Mouse (Mus musculus) erythroblast, adult 5-6 weeks (primary cell): ENCODE measurements around the gene Atp6v1a. TPM values are rescaled to one million over a fixed set of nuclear protein-coding genes. Genes with fewer than 3 reads are reported as not detected.

Experiments used
- ATAC-seq: replicated peaks from 2 replicates; pipeline ENCODE4 v1.8.0; 2016; ENCODE audit warnings: moderate number of reproducible peaks, mild to moderate bottlenecking, moderate TSS enrichment, inconsistent platforms; ENCODE audit not compliant: poor library complexity, low FRiP score, severe bottlenecking
- total RNA-seq, 2 experiments: library from RNA; stranded (forward) in 1 of 2; stranded (reverse) in 1 of 2; fragments of 150-400 nt in 1 of 2; fragments of 200-764, 138-1000 nt in 1 of 2; gene quantifications; 2 replicates each; pipeline versions ENCODE4 v1.2.3 to v1.2.4; 2015 to 2017; ENCODE audit warnings: low replicate concordance in 2 of 2

Gene Atp6v1a
- total RNA-seq (2015; ENCODE audit: low replicate concordance) (13.0 and 24.0 TPM in 2 replicates), total RNA-seq (2017; ENCODE audit: low replicate concordance) (14.2 and 23.6 TPM in 2 replicates)

DNA sequence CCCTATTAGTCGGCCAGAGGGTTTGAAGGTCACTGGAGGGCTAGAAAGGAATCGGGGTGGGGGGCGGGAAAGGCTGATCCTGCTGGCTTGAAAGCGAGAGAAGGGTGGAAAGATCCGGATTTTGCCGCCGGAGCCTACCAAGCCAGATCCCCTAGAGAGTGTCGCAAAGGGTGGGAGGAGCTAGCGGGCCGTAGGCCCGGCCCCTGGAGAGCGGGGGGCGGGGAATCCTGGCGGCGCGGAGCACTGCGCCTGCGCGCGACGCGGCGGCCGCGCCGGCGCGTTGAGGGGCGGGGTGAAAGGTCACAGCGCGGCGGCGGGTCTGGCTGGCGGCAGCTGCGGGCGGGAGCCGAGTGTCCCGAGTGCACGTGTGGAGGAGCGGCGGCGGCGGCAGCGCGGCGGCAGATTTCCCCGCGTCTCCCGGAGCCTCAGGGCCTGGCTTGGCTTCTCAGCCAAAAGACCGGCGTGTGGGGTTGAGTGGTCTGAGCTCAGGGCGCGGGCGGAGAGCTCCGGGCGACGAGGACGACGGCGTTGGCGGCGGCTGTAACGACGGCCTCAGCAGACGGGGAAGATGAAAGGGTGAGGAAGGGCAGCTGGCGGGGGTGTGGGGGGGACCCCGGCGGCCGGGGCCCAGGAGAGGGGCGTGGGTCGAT is at the start of gene Atp6v1a, which contains the start of gene Naa50:
Gene Atp6v1a, minus strand, starts transcription at position 170 of the 650 bp plus-strand sequence.
Gene Naa50, plus strand, starts transcription at position 295 of the 650 bp plus-strand sequence.
- ATAC-seq = peak; percentile 63

DNA sequence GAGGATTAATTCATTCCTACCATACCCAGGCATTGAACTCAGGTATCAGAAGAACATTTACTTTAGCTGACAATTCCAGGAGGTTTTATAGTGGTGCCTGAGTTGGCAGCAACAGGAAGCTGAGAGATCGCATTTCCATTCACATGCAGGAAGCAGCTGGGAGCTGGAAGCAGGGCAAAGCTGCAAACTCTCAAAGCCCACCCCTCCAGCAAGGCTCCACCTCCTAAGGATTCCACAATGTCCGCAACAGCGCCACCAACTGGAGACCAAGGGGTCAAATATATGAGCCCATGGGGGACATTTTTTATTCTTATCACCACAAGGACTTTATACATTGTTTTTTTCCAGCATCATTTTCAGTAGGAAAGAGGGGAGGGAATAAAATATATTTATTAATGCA is 49.3 kb upstream of the Atp6v1a start:
- no peak for ATAC-seq

DNA sequence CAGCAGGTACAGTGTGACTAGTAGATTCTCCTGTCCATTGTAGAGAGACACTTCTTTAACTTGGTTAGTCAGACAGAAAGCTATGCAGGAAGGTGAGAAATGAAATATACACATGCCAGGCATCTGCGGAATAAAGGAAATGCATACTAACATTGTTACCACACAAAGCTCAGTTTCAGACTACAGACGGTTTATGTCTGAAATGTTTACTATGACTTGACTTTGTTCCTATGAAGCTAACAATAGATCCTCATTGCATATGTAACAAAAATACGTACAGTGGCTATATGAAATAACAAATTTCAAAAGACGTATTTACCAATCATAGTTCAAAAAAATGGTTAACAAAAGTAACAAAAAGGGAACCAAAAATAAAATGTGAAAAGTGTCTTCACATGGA is 47.7 kb upstream of the Atp6v1a start:
- ATAC-seq = no peak

DNA sequence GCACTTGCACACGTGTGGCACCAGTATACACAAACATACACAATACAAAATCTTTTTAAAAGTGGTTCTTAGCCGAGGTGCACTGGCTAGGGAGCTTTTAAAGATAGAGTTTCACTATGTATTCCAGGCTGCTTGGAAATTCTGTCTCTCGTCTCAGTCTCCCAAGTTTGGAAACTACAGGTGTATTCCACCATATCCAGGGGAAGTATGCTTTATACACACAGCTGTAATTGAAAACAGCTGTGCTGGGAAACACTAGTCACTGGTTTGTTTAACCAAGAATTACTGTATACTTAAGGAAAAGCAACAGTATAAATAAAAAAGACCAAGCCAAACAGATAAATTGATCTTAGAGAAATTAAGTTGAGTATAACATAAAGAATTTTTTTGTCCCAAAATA is 45.3 kb upstream of the Atp6v1a start:
- no peak for ATAC-seq

DNA sequence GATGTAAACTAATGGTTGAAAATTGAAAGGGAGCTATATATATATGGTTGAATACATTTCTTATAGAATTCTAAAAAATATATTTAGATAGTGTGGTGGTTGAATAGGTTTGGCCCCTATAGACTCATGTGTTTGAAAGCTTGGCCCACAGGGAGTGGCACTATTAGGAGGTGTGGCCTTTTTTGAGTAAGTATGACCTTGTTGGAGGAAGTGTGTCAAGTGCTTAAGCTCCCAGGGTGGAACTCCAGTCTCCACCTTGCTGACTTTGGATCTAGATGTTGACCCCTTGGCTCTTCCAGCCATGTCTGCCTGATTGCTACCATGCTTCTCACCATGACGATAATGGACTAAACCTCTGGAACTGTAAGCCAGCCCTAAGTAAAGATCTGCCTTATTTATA is 43.1 kb upstream of the Atp6v1a start:
- no peak for ATAC-seq

DNA sequence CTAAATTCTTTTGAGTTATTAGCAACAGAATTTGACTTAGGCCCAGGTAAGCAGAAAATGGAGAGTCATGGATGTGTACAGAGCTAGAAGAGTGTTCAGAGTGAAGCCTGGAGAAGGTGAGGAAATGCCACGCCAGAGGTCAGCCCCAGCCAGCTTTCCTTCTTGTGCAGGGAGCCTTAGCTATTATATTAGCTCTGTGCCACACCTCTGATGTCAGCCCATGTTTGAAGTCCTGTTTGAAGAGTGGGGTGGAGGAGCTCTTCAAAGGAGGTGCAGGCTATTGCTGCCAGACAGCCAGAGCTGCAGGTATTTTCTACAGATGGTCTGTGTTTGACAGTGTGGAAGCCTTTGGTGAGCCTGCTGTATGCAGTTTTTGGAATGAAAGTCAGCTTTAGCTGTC is 39.0 kb upstream of the Atp6v1a start:
- ATAC-seq = no peak

DNA sequence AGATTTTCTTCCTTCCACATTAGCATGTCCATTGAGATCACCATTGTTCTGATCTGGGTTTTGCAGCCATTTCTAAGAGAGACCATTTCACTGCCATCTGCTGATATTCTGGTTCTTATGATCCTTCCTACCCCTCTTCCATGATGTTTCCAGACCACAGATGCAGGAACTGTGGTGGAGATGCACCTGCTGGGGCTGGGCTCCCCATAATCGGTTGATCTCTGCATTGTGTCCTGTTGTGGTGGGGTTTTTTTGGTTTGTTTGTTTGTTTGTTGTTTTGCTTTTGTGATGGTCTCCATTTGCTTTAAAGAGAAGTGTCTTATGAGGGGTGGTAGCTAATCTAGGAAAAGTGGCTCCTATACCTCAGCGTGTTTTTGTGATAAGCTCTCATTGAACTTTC is 37.0 kb upstream of the Atp6v1a start:
- ATAC-seq = no peak

DNA sequence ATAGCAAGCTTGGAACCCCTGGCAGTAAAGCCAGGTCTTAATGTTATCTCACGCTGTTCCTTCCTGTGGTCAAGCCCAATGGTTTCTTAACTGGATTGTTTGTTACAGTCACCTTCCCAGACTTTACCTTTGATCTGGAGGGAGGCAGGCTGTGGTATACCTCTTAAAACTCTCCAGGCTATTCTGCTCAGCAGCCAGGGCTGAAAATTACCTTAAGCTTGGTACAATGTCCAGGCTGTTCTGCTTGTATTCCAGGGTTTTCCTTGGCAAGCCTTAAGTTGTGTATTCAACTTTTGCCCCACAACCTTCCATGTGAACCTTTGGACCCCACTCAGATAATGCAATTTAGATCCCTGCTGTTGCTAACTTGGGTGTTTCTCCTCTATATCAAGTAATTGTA is 35.5 kb upstream of the Atp6v1a start:
- no peak for ATAC-seq

DNA sequence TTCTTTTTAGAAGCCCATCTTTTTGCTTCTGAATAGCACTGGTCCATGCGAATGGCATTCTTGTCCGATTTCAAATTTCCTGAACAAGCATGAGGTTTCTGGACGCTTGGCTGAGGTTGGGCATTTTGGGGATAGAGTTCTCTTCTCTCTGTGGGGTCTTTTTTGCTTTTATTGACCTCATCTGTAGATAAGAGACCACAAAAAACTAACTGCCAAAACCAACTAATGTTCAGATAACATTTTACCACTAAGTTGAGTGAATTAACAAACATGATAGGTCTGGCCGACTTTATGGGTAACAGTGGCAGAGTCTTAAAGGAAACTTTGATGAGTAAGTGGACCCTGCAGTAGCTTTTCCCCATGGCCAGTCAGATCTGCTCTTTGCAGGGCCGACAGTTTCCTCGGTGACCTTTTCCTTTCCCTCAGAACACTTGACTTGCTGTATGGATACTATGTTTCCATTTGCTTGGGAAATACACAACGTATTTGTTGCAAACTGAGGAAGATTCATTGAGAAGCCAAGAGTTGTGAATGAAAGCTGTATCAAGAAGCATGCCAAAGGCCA is 34.5 kb upstream of the Atp6v1a start:
- no peak for ATAC-seq

DNA sequence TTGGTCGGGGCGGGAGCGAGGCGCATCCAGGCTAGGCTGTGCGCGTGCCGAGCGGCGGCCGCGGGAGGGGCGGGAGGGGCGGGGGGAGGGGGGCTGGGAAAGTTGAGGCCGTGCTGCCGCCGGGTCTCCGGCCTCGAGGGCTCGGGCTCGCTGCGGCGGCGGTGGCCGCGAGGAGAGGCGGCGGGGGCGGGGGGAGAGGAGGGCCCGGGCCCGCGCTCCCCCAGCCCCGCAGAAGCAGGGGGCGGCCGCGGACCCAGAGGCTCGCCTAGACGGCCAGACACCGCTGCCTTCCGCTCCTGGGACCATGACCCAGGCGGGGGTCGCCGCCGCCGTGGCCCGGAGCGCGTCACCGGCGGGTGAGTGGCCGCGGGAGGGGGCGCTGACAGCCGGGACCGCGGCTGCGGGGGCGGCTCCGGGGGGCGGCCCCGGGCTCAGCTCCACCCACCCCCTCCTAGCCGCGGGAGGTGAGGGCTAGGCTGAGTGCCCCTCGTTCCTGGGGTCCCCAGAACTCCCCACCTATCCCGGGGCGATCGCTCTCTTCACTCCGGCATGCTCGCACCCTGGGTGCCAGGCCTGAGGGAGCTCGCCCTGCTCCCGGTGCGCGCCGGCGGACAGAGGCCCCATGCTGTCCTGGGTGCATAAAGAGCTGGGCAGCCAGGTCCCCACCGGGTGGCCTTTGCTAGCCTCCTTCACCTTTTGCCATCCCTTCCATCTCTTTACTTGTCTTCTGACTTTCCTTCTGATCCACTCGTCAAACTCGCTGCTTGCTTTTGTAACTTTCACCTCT is 33.8 kb upstream of the Atp6v1a start, which contains the start of gene Usf3:
Gene Usf3, plus strand, starts transcription at position 92 of the 787 bp plus-strand sequence.
- peak; percentile 50 for ATAC-seq

DNA sequence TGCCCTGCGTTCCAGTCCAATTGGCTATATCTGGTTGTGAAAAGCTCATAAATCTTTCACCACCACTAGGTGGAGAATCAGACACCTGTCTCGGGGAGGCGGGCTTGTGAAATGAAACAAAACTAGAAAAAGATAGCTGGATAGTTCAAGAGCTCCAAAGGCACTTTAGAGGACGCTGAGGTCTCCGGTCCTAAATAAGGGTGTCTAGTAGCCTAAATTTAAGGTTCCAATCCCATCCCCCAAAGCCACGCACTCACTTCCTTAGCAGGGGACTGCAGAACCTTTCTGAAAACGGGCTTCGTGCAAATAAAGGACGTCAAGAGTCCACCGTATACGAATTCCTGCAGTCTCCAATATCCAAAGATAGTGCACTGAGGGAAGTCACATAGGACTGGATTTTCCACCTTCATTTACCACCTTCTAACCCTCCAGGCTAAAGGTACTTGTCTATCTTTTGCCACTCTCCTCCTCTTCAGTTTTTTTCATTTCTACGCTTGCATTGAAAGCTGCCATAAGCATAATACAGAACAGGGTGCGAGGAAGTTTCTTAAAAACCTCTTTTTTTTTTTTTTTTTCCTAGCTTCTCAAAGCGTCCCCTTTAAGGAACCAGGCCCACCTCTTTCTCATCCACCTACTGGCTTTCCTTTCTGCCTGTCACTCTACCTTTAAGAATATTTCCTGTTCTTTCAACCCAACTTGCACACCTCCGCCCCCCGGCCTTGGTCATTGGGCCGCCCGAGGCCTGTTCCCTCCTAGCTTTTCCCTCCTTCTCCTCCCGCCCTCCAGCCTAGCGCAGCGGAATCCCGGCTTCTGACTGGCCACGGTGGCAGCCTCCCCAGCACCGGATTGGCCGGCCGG is 33.0 kb upstream of the Atp6v1a start:
- peak; percentile 97 for ATAC-seq

DNA sequence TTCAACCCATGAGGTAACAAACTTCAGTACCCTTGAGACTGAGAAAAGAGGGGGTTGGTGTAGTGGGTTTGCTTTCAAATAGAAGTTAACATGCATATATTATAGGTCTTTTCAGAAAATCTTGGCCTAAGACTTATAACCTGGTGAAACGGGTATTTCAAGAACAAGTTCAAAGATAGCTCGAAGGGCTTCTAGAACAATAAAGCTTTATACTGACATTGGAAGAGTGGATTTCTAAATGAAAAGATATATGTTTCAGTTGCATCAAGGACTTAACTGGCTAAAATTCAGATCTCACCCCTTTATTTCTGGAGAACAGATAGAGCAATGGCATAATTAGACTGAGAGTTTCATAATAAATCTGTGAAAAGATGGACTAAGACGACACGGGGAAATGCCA is 29.5 kb upstream of the Atp6v1a start:
- ATAC-seq = no peak

DNA sequence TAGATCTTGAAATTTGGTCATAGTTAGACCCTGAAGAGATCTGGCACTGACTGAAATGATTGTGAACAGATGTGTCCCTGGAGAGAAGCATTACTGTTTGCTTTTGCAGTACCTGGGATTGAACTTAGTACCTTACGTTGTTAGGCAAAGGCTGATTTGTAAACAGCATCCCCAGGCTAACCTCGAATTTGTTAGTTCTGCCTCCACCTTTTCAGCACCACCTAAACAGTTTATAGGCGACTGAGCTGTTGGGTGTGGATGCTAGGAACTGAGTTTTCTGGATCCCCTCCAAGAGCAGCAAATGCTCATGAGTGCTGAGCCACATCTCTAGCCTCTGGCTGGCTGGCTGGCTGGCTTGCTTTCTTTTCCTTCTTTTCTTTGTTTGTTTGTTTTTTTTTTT is 25.7 kb upstream of the Atp6v1a start:
- no peak for ATAC-seq

DNA sequence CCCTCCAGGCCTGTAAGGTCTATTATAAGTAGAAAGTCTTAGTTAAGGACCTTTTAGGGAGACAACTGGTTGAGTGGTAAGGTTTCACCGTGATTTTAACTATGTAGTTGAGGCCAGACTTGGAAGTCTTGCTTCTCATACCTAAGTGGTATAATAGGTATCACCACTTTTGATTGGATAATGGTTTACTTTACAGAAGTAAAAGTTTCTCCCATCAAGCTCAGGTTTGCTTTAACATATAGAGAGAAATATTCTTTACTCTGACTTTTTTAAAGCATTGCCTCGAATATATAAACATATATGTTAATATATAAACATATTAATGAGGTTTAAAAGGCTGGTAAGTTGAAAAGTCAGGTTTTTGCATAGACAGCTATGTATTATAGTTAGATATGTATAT is 24.3 kb upstream of the Atp6v1a start:
- ATAC-seq = no peak

DNA sequence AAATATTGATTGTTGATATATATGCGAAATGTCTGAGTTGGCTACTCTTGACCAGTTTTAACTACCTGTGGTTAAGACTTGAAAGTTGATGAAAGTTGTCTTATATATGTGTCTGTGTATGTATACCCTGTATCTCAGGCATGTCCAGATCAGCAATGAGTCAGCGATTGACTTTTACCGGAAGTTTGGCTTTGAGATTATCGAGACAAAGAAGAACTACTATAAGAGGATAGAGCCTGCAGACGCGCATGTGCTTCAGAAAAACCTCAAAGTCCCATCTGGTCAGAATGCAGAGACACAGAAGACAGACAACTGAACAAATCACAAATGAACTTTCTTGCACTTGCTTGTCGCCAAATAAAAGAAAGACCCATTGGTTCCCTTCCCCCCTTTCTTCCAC is 19.8 kb upstream of the Atp6v1a start:
- ATAC-seq = no peak

DNA sequence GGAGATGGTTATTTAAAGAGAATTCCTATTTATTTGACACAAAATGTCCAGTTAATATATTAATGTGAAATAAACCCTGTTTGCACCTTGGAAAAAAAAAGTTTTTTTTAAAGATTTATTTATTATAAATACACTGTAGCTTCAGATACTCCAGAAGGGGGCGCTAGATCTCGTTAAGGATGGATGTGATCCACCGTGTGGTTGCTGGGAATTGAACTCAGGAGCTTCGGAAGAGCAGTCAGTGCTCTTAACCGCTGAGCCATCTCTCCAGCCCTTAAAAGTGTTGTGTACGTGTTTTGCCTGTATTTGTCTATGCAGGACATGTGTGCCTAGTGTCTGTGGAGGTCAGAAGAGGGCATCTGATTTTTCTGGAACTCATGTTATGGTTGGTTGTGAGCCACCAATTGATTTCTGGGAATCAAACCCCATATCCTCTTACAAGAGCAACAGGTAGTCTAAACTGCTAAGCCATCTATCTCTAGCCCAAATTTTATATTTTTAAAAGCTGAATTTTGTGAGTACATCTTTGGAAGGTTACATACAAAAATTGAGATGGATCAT is 15.1 kb upstream of the Atp6v1a start:
- ATAC-seq = no peak

DNA sequence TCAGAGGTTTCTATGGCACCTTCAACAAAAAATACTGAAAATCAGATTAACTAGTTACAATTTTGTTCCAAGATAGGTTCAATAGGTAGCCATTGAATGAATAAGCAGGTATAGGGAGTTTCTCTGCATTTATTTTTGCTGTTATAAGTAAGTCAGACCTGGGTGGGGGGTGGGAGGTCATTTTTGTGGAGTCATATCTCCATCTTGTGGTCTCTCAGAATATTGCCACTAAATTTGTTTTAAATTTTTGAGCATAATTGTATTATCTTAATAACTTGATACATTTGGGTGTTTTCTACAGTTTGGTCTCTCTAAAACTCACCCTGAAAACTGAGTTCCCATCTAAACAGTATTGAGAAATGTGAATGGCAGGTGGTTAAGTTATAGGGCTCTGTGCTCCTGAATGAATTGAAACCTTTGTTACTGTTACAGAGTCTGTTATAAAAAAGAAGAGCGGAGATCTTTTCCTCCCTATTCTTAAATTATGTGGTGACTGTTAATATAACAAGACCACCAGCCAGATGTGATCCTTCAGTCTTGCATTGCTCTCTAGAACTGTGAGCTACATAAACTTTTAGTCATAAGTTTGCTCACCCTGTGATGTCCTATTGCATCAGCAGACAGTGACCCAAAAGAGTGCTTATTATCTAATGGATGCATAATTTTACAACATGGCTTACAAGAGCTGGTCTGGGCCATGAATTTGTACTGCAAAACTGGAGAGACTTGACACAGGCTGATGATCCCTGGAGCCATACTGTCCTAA is 9.7 kb upstream of the Atp6v1a start:
- ATAC-seq = no peak

DNA sequence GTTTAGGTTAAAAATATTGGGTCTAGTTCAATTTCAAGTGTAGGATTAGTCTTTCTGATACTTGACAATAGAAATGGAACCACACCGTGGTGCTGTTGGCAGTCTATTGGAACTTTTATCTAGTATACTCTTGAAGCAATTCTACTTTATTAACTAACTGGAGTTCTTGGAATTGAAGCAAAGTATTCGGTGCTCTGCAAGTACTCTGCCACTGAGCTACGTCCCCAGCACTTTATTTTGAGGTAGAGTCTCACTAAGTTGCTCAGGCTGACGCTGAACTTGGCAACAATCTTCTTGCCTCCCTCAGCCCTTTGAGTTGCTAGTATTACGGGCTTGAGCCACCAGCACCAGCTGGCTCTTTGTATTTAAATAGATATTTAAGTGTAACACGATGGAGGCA is 2.0 kb upstream of the Atp6v1a start:
- no peak for ATAC-seq

DNA sequence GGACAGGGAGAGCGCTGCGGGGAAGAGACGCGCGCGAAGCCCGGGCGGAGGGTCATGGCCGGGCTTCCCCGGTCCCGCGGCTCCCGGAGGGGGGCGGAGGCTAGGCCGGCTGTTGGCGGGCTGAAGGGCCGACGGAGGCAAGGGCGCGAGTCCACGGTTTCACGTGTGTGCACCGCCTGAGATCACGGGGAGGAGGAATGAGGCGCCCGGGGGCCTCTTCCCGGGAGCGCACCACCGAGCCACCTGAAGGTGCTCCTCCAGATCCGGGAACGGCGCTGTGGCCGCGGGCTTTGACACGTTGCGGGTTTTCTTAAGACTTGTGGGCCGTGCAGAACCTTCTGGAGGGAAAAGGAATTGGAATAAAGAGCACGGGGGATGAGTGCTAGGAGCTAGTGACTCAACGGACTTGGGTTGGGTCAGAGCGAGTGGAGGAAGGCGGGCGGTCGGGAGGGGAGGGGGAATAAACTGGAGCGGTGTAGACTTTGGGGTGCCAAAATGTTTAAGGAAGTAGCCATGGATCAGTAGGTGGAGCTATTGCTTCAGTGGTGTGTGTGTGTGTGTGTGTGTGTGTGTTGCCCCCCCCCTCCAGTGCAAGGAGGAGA is 782 bp upstream of the Atp6v1a start:
- ATAC-seq = peak; percentile 59
